Mouse (Mus musculus) midbrain, embryonic 10.5 days (tissue): ENCODE results near the gene Cd2. TPM values are rescaled to one million over a fixed set of nuclear protein-coding genes. Genes with fewer than 3 reads are reported as not detected.

ENCODE experiments used
- DNase-seq: peaks from one replicate; pipeline ENCODE4 v3.0.0-alpha.2; 2017; ENCODE audit warnings: low spot score
- H3K27ac ChIP-seq: fragments of 300-500 bp; sonication (generic); replicated peaks from 2 replicates; pipeline ENCODE4 v1.5.1; 2016; ENCODE audit warnings: mild to moderate bottlenecking
- H3K27me3 ChIP-seq: fragments of 300-500 bp; sonication (generic); 2 replicates; pipeline ENCODE4 v1.6.1; 2016; ENCODE audit warnings: low read depth, mild to moderate bottlenecking; ENCODE audit not compliant: poor library complexity, severe bottlenecking
- H3K36me3 ChIP-seq: fragments of 300-500 bp; sonication (generic); 2 replicates; pipeline ENCODE4 v1.6.1; 2016; ENCODE audit warnings: mild to moderate bottlenecking, moderate library complexity
- H3K4me1 ChIP-seq: fragments of 300-500 bp; sonication (generic); 2 replicates; pipeline ENCODE4 v1.6.1; 2016
- H3K4me3 ChIP-seq: fragments of 300-500 bp; sonication (generic); 2 replicates; pipeline ENCODE4 v1.5.1; 2016; ENCODE audit warnings: mild to moderate bottlenecking, moderate library complexity
- H3K9me3 ChIP-seq: fragments of 300-500 bp; sonication (generic); replicated peaks from 2 replicates; pipeline ENCODE4 v1.6.1; 2016; ENCODE audit warnings: mild to moderate bottlenecking
- WGBS: fragments of 180-500 bp; shearing (Covaris S2); methylation state at CpG from one replicate; pipeline ENCODE4 v1.1.7; 2016; 5-methylcytosine and 5-hydroxymethylcytosine counted together
- polyA plus RNA-seq: library from polyadenylated mRNA; unstranded; fragments of >200 nt; fragmentation: Nextera tagmentation; extraction: Ambion mirVana; gene quantifications from 2 replicates; pipeline ENCODE4 v1.2.1, GENCODE M21; 2016

Gene Cd2
- polyA plus RNA-seq, 1 experiment from 2014 or later: 0.10 TPM

GRCm38 (mm10) chr3:101249846-101250245, 37.9 kb downstream of the Cd2 start:
- H3K36me3 ChIP-seq: no peaks in the 10 kb centered on the region
- H3K9me3 ChIP-seq: no peaks in the 10 kb centered on the region
- H3K4me1 ChIP-seq: no peaks in the 10 kb centered on the region
- no peak for DNase-seq
- H3K27me3 ChIP-seq: no peaks in the 10 kb centered on the region
- no peak overlapping the region for H3K27ac ChIP-seq
- WGBS: 90% methylated on average over 6 of the region's 6 CpGs
- H3K4me3 ChIP-seq: no peak overlapping the region

DNA sequence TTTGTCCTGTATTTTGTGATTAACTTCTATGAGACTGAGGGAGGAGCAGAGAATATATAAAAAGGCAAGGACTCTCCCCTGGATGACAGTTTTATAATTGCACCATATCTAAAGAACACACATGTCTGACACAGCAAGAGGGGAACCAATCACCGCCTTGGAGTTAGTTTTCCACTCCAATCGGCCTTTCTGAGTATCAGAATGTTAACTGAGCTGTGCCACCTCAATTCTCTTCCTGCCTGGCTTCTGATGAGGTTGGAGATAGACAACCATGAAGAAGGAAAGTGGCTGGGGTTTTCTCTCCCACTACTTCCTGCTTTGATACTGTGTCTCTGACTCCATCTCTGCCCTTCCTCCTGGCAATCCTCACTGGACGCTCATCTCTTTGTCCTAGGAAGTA, 42.5 kb downstream of the Cd2 start:
- no peaks in the 10 kb centered on the region for H3K27me3 ChIP-seq
- H3K4me1 ChIP-seq: peaks cover 12% of the 10 kb centered on the region
- H3K9me3 ChIP-seq: no peaks in the 10 kb centered on the region
- no peaks in the 10 kb centered on the region for H3K36me3 ChIP-seq
- DNase-seq: no peak
- 81% methylated on average over 3 of the region's 3 CpGs for WGBS
- H3K27ac ChIP-seq: no peak overlapping the region
- no peak overlapping the region for H3K4me3 ChIP-seq

- Histone ChIP-seq H3K36me3 (no peaks in the 10 kb centered on the region), H3K9me3 (no peaks in the 10 kb centered on the region), H3K27me3 (no peaks in the 10 kb centered on the region), H3K4me1 (peaks cover 12% of the 10 kb centered on the region), H3K4me3 (no peak overlapping the region), H3K27ac (no peak overlapping the region)
- WGBS: 87% methylated on average over 2 of the region's 2 CpGs
- no peak for DNase-seq
Observed at GRCm38 (mm10) chr3:101243002-101243401, 44.7 kb downstream of the Cd2 start.

GRCm38 (mm10) chr3:101241866-101242265, 45.9 kb downstream of the Cd2 start:
- Histone ChIP-seq H3K4me1 (peaks cover 20% of the 10 kb centered on the region), H3K36me3 (no peaks in the 10 kb centered on the region), H3K4me3 (no peak overlapping the region), H3K27ac (no peak overlapping the region), H3K27me3 (no peaks in the 10 kb centered on the region), H3K9me3 (no peaks in the 10 kb centered on the region)
- no peak for DNase-seq
- WGBS: 89% methylated on average over 3 of the region's 3 CpGs

GRCm38 (mm10) chr3:101240859-101241258, 46.9 kb downstream of the Cd2 start:
- no peak overlapping the region for H3K27ac ChIP-seq
- DNase-seq: no peak
- WGBS: 85% methylated on average over 9 of the region's 9 CpGs

GRCm38 (mm10) chr3:101239236-101239635, 48.5 kb downstream of the Cd2 start:
- peaks cover 26% of the 10 kb centered on the region for H3K4me1 ChIP-seq
- WGBS: 93% methylated on average over 4 of the region's 4 CpGs
- no peak for DNase-seq
- no peaks in the 10 kb centered on the region for H3K36me3 ChIP-seq
- no peaks in the 10 kb centered on the region for H3K9me3 ChIP-seq
- H3K4me3 ChIP-seq: no peak overlapping the region
- no peaks in the 10 kb centered on the region for H3K27me3 ChIP-seq
- no peak overlapping the region for H3K27ac ChIP-seq

More at GRCm38 (mm10) chr3:101240859-101241258, 46.9 kb downstream of the Cd2 start:
- no peaks in the 10 kb centered on the region for H3K9me3 ChIP-seq
- H3K4me1 ChIP-seq: peaks cover 26% of the 10 kb centered on the region
- no peak overlapping the region for H3K4me3 ChIP-seq
- no peaks in the 10 kb centered on the region for H3K36me3 ChIP-seq
- H3K27me3 ChIP-seq: no peaks in the 10 kb centered on the region

DNA sequence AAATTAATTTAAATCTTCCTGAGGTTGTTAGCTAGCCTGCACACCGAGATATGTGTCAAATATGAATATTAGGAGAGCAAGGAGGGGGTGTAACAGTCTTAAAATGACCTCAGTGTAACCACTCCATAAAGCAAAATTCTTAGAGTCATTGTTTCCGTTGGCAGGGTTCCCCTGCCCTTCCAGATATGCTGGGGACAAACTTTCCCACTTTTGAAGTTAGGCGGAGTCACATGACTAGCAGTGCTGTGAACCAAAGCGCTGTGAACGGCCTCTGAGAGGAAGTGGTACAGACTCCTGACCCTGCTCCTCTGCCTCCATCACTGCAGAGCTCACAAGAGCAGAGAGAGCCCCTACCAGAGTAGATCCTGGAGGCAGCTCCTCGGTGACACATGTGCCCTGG, 49.0 kb downstream of the Cd2 start:
- no peak for DNase-seq
- H3K27ac ChIP-seq: no peak overlapping the region
- H3K4me3 ChIP-seq: no peak overlapping the region
- H3K9me3 ChIP-seq: no peaks in the 10 kb centered on the region
- WGBS: 90% methylated on average over 6 of the region's 6 CpGs
- no peaks in the 10 kb centered on the region for H3K27me3 ChIP-seq
- no peaks in the 10 kb centered on the region for H3K36me3 ChIP-seq
- H3K4me1 ChIP-seq: peaks cover 26% of the 10 kb centered on the region

GRCm38 (mm10) chr3:101236995-101237808, 50.5 kb downstream of the Cd2 start:
- DNase-seq: no peak
- no peak overlapping the region for H3K4me3 ChIP-seq
- H3K9me3 ChIP-seq: no peaks in the 10 kb centered on the region
- H3K27ac ChIP-seq: no peak overlapping the region
- no peaks in the 10 kb centered on the region for H3K27me3 ChIP-seq
- no peaks in the 10 kb centered on the region for H3K36me3 ChIP-seq
- H3K4me1 ChIP-seq: peaks cover 31% of the 10 kb centered on the region
- WGBS: 83% methylated on average over 16 of the region's 16 CpGs

DNA sequence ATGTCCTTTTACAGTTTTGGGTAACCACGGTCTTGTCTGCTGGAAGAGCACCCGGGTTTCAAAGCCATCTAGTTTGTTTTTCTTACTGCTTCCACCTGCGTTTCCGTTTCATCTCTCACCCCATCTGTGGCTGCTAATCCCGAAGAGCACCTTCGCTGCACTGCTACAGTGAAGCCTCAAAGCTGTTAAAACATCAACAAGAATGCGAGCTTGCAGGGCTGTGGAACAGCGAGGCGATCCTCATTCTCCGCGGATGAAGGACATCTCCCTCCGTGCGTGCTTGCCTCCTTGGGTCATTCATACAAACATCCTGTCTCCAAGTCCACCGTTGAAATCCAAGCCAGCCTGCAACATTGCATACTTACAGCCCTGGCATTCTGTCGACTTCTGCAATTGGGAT, 51.5 kb downstream of the Cd2 start:
- Histone ChIP-seq H3K9me3 (no peaks in the 10 kb centered on the region), H3K36me3 (no peaks in the 10 kb centered on the region), H3K4me3 (no peak overlapping the region), H3K4me1 (peaks cover 26% of the 10 kb centered on the region), H3K27ac (no peak overlapping the region), H3K27me3 (peaks cover 5% of the 10 kb centered on the region; the same call in 1 of the 2 replicates)
- no peak for DNase-seq
- WGBS: 67% methylated on average over 15 of the region's 15 CpGs

DNA sequence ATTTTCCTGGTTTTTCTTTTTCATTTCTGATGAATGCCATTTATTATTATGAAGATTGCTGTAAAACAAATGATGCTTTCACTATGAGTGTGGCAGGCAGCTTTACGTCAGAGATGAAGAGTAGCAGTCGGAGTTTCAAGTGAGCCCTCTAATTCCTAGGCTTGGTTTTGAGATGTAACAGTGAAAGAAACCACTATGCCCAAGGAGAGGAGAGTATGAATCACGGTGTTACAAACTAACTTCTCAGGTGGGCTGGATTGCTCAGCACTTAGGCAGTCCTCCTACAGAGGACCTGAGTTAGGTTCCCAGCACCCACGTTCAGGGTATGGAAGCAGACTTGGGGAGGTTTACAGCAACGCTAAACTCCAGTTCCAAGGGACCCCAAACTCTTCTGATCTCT, 52.4 kb downstream of the Cd2 start:
- Histone ChIP-seq H3K36me3 (no peaks in the 10 kb centered on the region), H3K4me1 (peaks cover 25% of the 10 kb centered on the region), H3K9me3 (no peaks in the 10 kb centered on the region), H3K27ac (no peak overlapping the region), H3K27me3 (peaks cover 6% of the 10 kb centered on the region; the same call in 1 of the 2 replicates), H3K4me3 (no peak overlapping the region)
- no peak for DNase-seq
- 88% methylated on average over 5 of the region's 5 CpGs for WGBS

DNA sequence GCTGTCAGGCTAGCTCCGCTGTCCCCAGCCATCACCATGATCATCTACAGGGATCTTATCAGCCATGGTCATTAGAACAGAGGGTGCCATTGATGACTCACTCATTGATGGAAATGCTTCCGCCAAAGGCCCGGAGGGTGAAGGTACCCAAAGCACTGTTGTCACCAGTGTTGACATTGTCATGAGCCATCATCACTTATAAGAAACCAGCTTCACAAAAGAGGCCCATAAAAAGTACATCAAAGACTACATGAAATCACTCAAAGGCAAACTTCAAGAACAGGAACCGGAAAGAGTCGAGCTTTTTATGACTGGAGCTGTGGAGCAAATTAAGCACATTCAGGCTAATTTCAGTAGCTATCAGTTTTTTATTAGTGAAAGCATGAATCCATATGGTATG, 54.3 kb downstream of the Cd2 start:
- Histone ChIP-seq H3K27ac (no peak overlapping the region), H3K27me3 (peaks cover 6% of the 10 kb centered on the region; the same call in 1 of the 2 replicates), H3K4me3 (no peak overlapping the region), H3K36me3 (no peaks in the 10 kb centered on the region), H3K4me1 (peaks cover 41% of the 10 kb centered on the region), H3K9me3 (no peaks in the 10 kb centered on the region)
- WGBS: 92% methylated on average over 5 of the region's 5 CpGs
- DNase-seq: no peak

- DNase-seq: no peak
- Histone ChIP-seq H3K27me3 (peaks cover 6% of the 10 kb centered on the region; the same call in 1 of the 2 replicates), H3K9me3 (no peaks in the 10 kb centered on the region), H3K4me3 (no peak overlapping the region), H3K4me1 (peaks cover 41% of the 10 kb centered on the region), H3K27ac (no peak overlapping the region), H3K36me3 (no peaks in the 10 kb centered on the region)
- 48% methylated on average over 8 of the region's 8 CpGs for WGBS
Observed at GRCm38 (mm10) chr3:101232570-101232969, 55.2 kb downstream of the Cd2 start.

- H3K27me3 ChIP-seq: peaks cover 6% of the 10 kb centered on the region; the same call in 1 of the 2 replicates
- DNase-seq: no peak
- H3K4me1 ChIP-seq: peaks cover 27% of the 10 kb centered on the region
- no peaks in the 10 kb centered on the region for H3K9me3 ChIP-seq
- H3K4me3 ChIP-seq: no peak overlapping the region
- no peak overlapping the region for H3K27ac ChIP-seq
- 65% methylated on average over 9 of the region's 9 CpGs for WGBS
- H3K36me3 ChIP-seq: no peaks in the 10 kb centered on the region
Observed at GRCm38 (mm10) chr3:101230201-101230600, 57.5 kb downstream of the Cd2 start.
